Mouse (Mus musculus): ENCODE data around the gene Cdca8.
A peak's percentile ranks its signal among the peaks of the same experiment; 100 is the strongest.

The Cdca8 gene

GRCm38 (mm10) chr4:124951036-124951433 is 11.9 kb upstream of the Cdca8 start:
- DNase-seq = no peak

GRCm38 (mm10) chr4:124950181-124951035 is 11.3 kb upstream of the Cdca8 start:
- DNase-seq = no peak

GRCm38 (mm10) chr4:124949488-124949887 is 10.4 kb upstream of the Cdca8 start:
- no peak for DNase-seq

GRCm38 (mm10) chr4:124944961-124945360 is 5.8 kb upstream of the Cdca8 start:
- DNase-seq = no peak

GRCm38 (mm10) chr4:124943781-124944180 is 4.7 kb upstream of the Cdca8 start:
- DNase-seq = no peak

GRCm38 (mm10) chr4:124943022-124943421 is 3.9 kb upstream of the Cdca8 start:
- peak; percentile 78 to 86 for DNase-seq

- DNase-seq = peak; percentile 95 to 96
These were observed 2.3 kb downstream of the Cdca8 start, which contains the start of gene 9930104L06Rik for GRCm38 (mm10) chr4:124936613-124937471. Gene 9930104L06Rik, plus strand, starts transcription at chr4:124937048.

- DNase-seq = no peak
These were observed 11.0 kb downstream of the Cdca8 start for GRCm38 (mm10) chr4:124928102-124928501.

GRCm38 (mm10) chr4:124905971-124906822 is 32.9 kb downstream of the Cdca8 start:
- peak in 1 of 2 experiments; percentile 26 for DNase-seq

- no peak for DNase-seq
These were observed 33.7 kb downstream of the Cdca8 start for GRCm38 (mm10) chr4:124905417-124905816.

GRCm38 (mm10) chr4:124899906-124900305 is 39.2 kb downstream of the Cdca8 start:
- DNase-seq = no peak

- DNase-seq = no peak
These were observed 40.7 kb downstream of the Cdca8 start for GRCm38 (mm10) chr4:124898428-124898827.

GRCm38 (mm10) chr4:124894508-124895428 is 44.3 kb downstream of the Cdca8 start:
- DNase-seq = peak; percentile 85 to 89

- DNase-seq = no peak
These were observed 45.3 kb downstream of the Cdca8 start for GRCm38 (mm10) chr4:124893769-124894168.

- DNase-seq = no peak
These were observed 48.3 kb downstream of the Cdca8 start for GRCm38 (mm10) chr4:124890831-124891230.

GRCm38 (mm10) chr4:124889935-124890334 is 49.2 kb downstream of the Cdca8 start:
- no peak for DNase-seq

- DNase-seq = no peak
These were observed 50.4 kb downstream of the Cdca8 start for GRCm38 (mm10) chr4:124888702-124889101.

GRCm38 (mm10) chr4:124882151-124882729 is 56.9 kb downstream of the Cdca8 start:
- peak in 1 of 2 experiments; percentile 23 for DNase-seq

- DNase-seq = peak; percentile 71 to 80
These were observed 57.7 kb downstream of the Cdca8 start for GRCm38 (mm10) chr4:124881341-124881908.

GRCm38 (mm10) chr4:124880599-124880998 is 58.5 kb downstream of the Cdca8 start, which contains the start of gene Epha10:
Gene Epha10, plus strand, starts transcription at chr4:124880899.
- no peak for DNase-seq

- DNase-seq = no peak
These were observed 66.4 kb downstream of the Cdca8 start for GRCm38 (mm10) chr4:124872719-124873118.
